7 mouse cellular contexts compared by ENCODE assay signal in genomic region chr14:24579153-24579795, GRCm38 (mm10).
DNase-seq lines count a peak whose midpoint lies in the region.

No protein-coding gene starts in this region.

- H3K27me3 ChIP-seq in heart, embryonic 10.5 days (ENCODE audit: insufficient read depth, poor library complexity, severe bottlenecking) = no peaks in the 10 kb centered on the region

- intact Hi-C loops in left cerebral cortex, postnatal 36 days (cut with DNase I) = loop anchor here (2.0 kb wide), 1 partner anchor 40 kb away; no protein-coding TSS in a partner anchor

- H3K9me3 ChIP-seq in heart, embryonic 10.5 days = no peaks in the 10 kb centered on the region

- DNase-seq in ZHBTc4 (ENCODE audit: low read depth, low spot score) = peak; percentile 94
- peak; percentile 50 to 61 for DNase-seq in cerebellum, postnatal 14 days
- DNase-seq in heart, embryonic 10.5 days (ENCODE audit: low spot score) = no peak
- DNase-seq in left cerebral cortex, postnatal 36 days (ENCODE audit: low spot score in 2 of 2) = peak; percentile 42 to 43
- peak; percentile 52 for DNase-seq in right cerebral cortex, postnatal 25 days
- no peak for DNase-seq in spleen, adult 18-20 months
- DNase-seq in spleen, postnatal 36 days (ENCODE audit: low spot score in 2 of 2) = no peak

- no peak overlapping the region for H3K4me3 ChIP-seq in heart, embryonic 10.5 days

- H3K27ac ChIP-seq in heart, embryonic 10.5 days = 0 out of 2 replicates have a peak overlapping the region, but pooled peaks have one; percentile 45

- 24% methylated on average over 9 of the region's 9 CpGs for WGBS in heart, embryonic 10.5 days

- H3K4me1 ChIP-seq in heart, embryonic 10.5 days = peaks cover 18% of the 10 kb centered on the region

- H3K36me3 ChIP-seq in heart, embryonic 10.5 days = no peaks in the 10 kb centered on the region

Comparison
In these comparisons a context has a peak if more than half of its experiments do, and no peak if none do; other contexts are left out.
1. DNase-seq: peak in ZHBTc4 (single experiment), cerebellum, postnatal 14 days (2 of 2), left cerebral cortex, postnatal 36 days (2 of 2) and right cerebral cortex, postnatal 25 days (single experiment); none in heart, embryonic 10.5 days (single experiment), spleen, adult 18-20 months (0 of 2) and spleen, postnatal 36 days (0 of 2).